Mouse (Mus musculus) brain, embryonic 18.5 days (tissue): ENCODE data around the gene Micu1.

Experiments
- DNase-seq: peaks from one replicate; pipeline ENCODE4 v3.0.0-alpha.2; 2012; ENCODE audit warnings: low read depth, low spot score

The Micu1 gene

DNA sequence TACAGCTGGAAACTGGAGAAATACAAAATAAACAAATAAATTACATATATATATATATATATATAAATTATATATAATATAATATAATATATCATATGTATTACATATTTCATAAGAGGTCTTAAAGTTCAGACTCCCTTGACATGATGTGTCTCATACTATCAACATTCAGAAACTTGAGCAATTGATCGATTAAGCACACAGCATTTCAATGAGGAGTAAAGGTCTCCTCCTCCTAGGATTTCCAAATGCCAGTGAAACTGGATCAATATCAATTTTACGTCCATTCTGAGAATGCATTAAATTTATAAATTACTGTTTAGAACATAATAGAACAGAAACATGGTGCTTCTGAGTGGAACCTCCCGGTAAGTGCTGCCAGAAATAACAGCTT, 71.9 kb downstream of the Micu1 start:
- DNase-seq = no peak

DNA sequence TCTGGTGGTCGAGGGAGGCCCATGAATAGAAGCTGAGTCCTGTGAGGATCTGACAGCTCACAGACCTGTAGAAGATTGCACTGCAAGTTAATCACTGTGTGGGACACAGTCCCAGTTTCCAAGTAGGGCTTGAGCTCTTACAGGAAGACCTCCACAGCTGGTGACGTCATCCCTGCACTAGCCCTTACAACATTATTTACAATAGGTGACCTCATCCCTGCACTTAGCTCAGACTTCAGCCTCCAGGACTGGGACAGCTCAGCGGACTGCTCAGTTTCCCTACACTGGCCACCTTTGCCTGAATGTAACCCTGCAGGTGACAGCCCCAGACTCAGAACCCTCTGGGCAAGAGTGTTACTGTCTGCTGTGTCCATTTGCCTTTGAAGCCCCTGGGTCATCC, 75.0 kb downstream of the Micu1 start:
- DNase-seq = no peak

DNA sequence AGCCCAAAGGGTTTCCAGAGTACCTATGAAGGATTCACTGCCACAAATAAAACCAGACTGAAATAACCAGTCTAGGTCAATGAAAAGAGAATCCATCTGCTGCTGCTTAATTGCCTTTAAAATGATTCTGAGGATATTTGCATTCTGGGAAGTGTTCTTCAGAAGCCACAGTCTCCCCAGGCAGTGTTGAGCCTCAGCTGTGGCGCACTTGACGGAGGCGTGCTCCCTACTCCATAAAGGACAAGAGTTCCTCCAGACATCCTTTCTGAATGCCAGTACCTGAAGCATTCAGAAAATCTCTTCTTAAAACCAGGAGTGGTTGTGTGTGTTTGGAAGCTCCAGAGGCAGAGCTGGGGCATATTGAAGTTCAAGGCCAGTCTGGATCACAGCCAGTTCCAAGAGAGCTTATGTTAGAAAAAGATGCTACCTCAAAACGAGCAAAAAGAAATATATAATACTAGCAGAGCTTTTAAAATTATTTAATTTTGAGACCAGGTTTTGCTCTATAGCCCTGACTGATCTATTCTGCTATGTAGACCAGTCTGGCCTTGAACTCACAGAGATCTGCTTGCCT, 75.9 kb downstream of the Micu1 start:
- DNase-seq = no peak

DNA sequence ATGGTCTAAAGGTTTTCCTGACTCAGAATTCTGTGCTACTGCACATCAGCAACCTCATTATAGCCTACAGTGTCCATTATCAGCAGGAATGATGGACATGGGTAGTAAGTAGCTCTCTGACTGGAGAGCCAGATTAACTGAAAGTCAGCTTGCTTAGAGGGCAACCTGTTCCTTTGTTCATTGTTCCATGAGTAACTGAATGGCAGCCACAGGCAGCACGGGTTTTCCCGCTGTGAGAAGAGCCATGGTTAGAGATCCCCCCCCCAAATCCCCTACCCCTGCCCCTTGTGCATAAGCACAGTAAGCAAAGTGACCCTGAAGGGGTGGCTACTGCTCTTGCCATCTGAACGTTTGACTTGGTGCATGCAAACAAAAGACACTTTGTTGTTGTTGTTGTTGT, 78.4 kb downstream of the Micu1 start:
- DNase-seq = no peak

DNA sequence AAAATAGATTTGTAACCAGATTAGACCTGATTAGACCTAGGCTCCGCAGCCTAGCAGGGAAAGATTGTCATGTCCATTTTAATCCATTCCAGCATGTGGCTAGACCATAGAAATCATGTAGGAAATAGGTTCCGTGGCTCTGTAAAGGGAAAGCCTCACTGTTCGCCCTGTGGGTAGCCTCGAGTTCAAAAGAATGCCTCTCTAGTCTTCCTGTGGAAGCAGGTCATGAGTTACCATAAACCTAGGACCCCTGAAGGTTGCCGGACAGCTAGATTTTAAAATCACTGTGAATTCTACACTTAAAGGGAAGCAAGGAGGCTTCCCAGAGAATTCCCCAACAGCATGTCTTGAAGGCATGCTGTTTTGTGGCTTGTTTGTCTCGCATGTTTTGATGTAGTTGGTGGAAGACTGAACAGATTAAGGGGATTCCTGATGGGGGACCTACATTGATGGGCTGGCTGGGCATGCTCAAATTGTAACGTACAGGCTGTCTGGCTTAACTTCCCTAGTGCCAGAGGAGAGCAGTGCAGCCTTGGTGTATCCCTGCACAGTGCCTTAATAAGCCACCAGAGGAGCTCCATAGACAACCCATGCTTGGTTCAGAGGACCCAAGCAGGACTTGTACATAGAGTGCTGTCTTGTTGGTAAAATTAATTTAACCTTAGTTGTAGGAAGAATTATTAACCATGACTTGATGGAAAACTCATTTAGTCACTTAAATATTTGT, 79.1 kb downstream of the Micu1 start:
- DNase-seq = no peak

DNA sequence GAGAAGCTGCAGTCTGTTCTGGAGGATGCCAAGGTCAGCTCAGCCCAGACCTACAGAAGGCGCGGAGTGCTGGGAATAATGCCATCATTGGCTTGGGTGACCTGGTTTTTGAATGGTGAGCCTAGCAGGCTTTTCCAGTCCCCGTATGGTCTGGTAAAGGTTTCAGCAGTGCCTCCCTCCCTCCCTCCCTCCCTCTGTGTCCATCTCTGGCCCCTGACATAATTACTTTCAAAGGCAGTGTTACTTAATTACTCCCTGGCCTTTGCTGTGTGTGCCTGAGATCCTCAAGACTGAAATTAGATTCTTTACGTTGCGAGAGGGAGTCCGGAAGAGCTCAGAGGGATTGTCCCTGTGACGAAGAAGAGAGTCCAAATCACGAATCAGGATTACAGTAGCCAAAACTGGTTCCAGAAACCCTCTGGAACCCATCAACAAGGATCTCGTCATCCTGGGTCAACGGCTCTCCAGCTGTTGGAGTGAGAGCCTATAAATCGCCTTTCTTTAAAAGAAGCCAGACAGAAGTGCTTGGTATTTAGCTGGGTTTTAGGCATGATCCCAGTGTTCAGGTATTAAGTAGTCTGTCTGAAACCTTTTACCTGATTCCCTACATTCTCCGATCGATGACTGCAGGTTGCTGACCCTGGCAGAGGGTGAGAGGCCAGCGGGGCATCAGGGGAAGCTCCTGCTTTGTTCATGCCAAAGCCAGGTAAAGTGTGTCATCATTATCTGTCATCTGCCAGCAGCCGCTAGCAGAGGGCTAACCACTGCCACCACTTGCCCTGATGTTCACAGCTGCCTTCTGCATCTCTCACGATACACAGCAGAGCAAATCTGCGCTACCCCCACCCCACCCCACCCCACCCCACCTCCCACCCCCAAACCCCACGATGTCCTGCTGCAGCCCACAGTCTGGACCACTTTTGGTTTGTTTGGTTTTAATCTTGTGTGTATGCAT, 82.7 kb downstream of the Micu1 start:
- DNase-seq = no peak

DNA sequence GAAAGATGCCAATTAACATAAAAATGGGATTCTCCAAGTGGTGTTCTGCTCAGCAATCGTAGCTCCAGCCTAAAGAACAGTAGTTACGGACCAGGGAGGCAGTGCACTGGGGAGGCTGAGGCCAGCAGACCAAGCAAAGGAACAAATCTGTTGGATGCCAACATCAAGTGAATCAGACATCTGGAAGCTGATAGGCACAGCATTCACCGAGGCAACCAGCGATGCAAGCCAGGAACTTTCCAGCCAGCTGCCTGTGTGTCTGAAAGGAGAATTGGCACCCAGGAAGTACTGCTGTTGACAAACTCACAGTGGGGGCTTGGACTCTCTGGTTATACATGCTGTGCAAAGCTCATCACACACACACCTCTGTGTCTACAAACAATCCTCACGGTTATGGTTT, 84.0 kb downstream of the Micu1 start:
- DNase-seq = no peak

DNA sequence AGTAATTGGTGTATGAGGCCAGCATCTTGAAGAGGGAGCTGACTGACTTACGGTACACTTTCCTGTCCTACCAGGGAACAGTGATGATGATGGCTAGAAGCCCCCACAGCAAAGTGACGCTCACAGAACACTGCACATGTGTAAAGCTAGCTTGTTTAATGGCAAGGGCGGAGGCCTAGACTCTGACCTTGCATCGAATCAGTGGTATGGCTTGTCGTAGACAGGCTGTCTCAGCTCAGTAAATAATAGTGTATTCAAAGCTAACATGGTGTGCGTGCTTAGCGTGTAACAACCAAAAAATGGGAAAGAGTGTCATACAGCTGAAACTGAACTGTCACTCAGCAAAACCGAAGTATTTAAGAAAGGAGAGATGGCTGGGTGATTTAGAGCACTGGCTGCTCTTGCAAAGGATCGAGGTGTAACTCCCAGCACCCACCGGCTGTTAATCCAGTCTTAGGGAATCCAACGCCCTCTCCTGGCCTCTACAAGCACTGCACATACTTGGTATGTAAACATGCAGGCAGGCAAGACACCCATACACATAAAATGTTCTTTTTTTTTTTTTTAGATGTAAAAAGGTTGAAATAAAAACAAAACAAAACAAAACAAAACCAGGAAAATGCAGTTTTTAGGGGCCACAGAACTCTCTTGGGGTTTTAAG, 85.0 kb downstream of the Micu1 start:
- no peak for DNase-seq

DNA sequence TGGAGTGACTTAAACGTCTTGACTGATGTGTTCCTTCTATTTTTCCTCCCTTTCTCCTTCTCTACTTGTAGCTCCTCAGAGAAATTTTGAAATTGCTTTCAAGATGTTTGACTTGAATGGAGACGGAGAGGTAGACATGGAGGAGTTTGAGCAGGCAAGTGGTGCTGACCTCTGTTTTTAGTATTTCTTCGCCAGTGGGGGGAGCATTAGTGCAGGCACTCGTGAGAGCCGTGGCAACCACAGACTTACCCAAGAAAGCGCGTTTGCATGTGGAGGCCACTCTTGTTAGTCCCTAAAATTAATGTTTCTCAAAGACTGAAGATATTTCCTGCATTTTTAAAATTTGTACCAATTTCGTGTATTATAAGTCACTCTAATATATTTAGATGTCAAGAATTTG, 85.6 kb downstream of the Micu1 start:
- DNase-seq = no peak

DNA sequence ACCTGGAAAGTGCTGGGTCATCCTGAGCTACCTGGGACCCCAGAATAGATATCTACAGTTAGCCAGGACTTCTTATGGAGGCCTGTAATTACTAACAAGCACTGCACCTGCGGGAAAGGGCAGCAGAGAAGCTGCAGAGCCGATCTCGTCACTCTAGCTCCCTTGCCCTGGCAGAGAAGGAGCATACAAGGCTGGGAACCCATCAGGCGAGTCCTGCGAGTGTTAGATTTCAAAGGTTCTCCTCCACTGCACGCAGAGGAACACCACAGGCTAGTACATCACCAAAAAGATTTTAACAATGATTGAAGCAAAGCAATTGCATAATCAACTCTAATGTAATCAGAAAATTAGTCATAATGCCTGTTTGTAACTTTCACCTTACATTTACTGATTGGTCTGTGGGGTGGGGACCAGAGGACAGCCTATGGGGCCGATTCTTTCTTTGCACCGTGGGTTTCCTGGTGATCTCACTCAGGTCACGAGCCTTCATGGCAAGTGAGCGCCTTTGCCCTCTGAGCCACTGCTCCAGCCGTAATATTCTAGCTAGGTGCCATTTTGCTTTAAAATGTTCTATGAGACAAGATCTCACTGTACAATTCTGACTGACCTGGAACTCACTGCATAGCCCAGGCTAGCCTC, 88.1 kb downstream of the Micu1 start:
- no peak for DNase-seq

DNA sequence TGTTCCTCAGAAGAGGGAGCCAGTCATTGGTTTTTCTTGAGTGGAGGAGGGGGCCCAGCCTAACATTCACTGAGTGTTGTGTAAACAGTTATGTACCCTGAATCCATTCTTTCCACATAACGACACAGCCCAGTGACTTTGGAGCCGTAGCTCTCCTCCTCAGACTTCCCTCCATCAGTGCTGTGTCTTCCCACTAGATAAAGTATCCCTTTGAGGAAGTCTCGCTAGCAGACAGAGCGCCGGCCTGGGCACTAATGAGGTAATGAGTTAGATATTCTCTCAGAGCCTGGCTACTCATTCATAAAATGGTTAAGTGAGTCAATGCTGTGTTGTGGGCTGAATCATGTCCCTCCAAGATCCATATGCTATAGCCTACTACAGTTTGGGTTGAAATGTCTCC, 89.6 kb downstream of the Micu1 start:
- no peak for DNase-seq

DNA sequence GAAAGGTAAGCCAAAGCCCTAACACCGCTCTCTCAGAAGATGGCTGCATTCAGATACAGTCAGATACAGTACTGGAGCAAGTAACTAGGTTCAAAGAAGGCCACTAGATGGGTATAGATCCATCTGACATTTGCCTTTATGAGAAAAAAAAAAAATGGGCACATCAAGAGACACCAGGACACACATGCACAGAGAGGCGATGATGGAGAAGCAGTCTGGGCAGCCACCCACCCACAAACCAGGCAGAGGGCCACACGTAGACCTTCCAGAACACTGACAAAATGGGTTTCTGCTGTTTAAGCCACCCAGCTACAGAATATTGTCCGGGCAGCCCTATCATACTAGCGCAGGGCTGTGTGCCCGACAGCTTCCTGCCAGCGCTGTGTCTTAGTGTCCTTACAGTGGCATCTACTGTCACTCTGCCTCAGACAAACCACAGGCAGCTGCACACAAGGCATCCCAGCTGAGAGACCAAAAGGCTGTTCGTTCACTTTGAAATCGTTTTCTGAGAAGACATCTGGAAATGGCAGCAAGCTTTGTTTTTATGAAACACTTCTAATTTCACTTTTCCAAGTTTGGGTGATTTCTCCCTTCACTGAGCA, 90.4 kb downstream of the Micu1 start:
- DNase-seq = no peak

DNA sequence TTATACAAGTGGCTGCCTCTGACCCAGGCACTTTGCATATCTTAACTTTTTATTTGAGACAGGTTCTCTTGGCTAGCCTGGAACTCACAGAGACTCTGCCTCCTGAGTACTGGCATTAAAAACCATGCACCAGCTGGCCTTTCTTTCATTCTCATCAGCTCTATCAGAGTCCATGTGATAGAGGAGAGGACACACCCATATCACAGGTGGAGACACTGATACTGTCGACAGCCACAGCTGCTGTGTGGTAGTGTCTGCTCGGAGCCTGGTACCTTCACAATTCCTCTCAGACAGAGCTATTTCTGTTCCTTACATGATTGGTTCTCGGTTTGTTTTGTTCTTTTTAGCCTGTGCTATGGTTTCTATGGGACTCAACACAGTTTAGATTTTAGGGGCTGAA, 91.2 kb downstream of the Micu1 start:
- DNase-seq = no peak

DNA sequence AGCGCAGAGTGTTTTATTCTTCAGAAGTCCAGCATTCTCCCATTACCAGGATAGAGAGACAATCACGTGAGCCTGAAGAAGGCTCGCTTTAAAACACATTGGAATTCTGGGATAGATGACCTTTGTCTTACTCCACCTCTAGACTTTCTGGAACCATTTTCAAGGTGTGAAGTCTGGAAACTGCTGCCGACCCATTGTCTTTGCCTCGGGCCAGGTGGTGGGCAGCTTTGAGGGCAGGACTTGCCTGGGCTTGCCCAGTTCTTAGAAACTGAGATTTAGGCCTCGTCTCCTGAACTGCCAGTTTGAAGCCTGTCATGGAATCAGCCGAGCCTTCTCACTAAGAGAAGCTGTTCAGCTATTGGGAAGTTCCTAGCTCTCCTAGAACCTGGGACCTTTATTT, 92.8 kb downstream of the Micu1 start:
- no peak for DNase-seq

DNA sequence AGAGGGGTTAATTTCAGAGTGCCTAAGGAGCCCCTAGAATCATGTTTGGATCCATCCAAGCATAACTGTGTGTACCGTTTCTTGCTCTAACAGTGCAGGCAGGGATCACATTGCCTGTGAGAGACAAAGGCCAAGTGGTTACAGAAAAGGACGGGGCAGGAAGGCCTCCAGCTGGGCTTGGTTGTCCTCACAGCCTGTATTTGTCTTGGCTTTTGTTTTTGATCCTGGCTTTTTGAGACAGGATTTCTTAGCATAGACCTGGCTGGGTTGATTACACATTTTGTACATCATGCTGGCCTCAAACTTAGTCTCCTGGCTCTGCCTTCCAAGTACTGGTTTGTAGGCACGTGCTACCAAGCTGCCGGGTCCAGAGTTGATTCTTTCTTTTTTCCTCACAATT, 93.6 kb downstream of the Micu1 start:
- DNase-seq = no peak

DNA sequence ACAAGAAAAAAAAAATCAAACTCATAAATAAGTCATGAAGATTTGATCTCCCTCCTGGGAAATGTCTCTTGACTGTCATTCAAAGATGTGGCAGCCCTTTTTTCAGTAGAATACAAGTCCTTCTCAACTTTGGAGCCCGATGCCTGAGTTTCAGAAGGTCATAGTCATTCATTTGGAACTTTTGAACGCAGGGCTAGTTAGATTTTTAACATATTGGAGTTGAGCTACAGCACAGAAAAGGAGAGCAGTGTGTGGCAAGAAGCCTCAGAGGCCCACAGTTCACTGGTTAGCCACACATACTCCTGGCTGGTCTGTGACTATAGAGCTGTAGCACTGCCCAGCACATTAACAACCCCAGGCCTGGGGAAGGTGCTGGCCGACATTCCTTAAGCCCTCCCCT, 96.1 kb downstream of the Micu1 start:
- DNase-seq = no peak

DNA sequence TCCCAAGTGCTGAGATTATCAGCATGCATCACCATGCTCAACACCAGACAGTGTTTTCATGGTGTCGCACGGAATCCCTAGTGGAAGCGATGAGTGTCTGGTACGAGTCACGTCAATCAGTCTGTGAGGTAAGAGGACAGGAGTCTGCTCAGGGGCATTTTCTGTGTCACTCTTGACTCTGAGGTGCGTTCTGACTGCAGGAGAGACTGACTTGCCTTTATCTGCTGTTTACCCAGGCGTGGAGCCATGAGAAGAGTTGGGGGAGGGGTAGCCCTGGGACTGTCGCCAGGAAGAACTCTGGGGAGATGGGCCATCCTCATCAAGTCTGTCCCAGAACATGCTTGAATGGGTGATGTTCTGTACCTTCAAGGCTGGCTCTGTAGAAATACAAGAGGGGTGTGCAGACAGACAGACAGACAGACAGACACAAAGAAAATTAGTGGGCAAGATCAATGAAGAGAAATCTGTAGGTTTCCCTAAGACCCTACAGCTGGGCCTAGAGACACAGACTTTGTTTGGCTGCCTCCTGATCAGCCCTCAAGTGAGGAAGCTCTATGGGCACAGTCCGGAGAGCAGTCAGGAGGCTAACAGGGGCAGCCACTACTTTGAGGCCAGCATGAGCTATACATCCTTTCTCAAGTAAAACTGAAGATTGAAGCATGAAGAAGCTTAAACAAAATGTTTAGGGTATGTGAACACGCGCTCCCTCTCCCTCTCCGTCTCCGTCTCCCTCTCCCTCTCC, 97.2 kb downstream of the Micu1 start:
- no peak for DNase-seq

DNA sequence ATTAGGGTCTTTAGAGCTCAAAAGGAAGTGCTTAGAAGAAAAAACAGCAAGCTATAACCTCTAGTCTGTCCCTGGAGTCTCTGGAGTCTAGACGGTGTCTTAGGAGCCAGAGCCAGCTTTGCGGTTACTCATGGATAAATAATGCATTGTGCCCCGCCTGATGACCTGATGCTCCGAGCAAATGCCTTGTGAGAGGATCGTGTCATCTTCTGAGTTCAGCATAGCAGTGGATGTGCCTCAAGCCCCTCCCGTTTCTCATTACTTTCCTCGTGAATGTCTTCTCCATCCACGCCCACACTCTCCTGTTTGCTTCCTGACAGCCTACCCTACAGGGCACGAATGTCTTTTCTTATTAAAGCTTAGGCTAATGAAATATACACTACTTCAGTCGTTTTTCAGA, 97.9 kb downstream of the Micu1 start:
- DNase-seq = no peak

DNA sequence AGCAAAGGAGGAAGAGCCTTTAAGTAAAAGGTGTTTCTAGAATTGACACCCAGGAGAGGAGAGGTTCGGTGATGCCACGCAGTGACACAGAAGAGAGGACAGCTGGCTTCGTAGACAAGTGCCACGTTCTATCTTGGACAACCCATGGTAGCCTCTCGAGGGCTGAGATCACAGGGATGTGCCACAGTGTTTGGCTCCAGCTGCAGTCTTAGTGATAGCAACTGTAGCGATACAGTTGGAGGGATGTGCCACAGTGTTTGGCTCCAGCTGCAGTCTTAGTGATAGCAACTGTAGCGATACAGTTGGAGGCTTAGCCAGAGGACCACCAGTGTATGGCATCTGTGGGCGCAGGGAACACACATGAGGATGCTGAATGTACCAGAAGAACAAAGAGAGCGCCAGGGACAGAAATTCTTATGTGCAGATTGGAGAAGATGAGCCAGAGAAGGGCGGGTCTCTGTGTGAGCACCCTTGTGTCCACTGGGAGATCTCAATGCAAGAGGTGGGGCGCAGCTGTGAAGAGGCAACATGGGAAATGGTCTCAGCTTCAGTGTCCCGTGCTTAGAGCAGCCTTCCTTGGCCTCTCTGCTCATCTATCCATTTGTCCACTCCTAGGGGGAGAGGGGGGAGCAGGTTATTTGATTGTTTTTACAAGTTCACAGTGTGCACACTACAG, 98.7 kb downstream of the Micu1 start:
- DNase-seq = no peak

DNA sequence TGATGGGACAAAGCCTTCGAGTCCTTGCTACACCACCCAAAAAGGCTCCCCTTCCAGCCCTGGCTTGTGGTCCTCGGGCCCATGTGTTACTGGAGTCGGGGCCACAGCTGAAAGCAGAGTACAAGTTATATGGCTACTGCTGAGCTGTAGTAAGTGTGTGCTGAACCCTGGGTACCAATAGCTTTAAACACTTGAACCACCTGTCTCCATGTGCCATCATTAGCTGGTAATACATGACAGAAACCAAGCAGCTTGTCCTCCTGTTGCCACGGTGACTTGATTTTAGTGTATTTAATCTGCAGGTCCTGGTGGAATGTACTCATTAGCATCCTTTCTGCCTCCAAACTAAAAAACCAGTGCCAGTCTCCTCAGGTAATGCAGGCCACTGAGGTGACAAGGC, 106.4 kb downstream of the Micu1 start:
- no peak for DNase-seq
